Mouse (Mus musculus): Measurements from ENCODE around the gene Syne3. TPM values are rescaled to one million over a fixed set of nuclear protein-coding genes. Genes with fewer than 3 reads are reported as not detected.
A peak's percentile ranks its signal among the peaks of the same experiment; 100 is the strongest.

Syne3 gene
- total and polyA plus RNA-seq, 3 experiments, result 4.9 to 10.7 TPM; not detected in 1

DNA sequence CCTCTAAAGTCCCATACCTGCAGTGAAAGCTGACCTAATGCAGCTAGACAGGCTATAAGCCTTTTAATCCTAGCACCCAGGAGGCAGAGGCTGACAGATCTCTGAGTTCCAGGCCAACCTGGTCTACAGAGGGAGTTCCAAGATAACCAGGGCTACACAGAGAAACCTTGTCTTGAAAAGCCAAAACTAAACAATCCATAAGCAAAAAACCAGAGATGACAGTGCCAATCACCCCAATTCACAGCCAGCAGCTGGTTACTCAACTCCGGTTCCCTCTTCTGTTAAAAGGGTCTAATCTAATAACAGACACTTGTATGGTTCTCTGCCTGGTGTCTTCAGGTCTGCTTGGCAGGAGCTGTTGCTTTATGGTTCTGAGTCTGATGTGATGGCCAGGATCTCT, 2.0 kb upstream of the Syne3 start (continued):
- no peak for TF ChIP-seq MYB (IDR thresholded peaks at IDR 0.05; ENCODE audit: low read depth, low read length)
- no peak for TF ChIP-seq UBTF (IDR thresholded peaks at IDR 0.05; ENCODE audit: borderline replicate concordance, insufficient read depth, low read depth, low read length)
- TF ChIP-seq BHLHE40 (IDR thresholded peaks at IDR 0.05; ENCODE audit: borderline replicate concordance, low read depth, low read length), result no peak
- peak; percentile 56; the same call in 1 of the 2 replicates for TF ChIP-seq ETS1 (IDR thresholded peaks at IDR 0.05; ENCODE audit: low read depth, low read length)
- no peak for TF ChIP-seq USF1 (IDR thresholded peaks at IDR 0.05; ENCODE audit: low read depth, low read length)
- no peak for TF ChIP-seq POLR2AphosphoS2 (IDR thresholded peaks at IDR 0.05; ENCODE audit: low read length)
- no peak for TF ChIP-seq USF2 (IDR thresholded peaks at IDR 0.05; ENCODE audit: borderline replicate concordance in 1 of 2, insufficient read depth in 1 of 2, low read depth in 1 of 2, low read length in 2 of 2)
- no peak for TF ChIP-seq CHD2 (IDR thresholded peaks at IDR 0.05; ENCODE audit: low read length)
- TF ChIP-seq SIN3A (IDR thresholded peaks at IDR 0.05; ENCODE audit: low read length), result peak; percentile 53
- TF ChIP-seq CTCF (IDR thresholded peaks at IDR 0.05 in 2 of 3, conservative IDR thresholded peaks at IDR 0.05 in 1 of 3; ENCODE audit: control insufficient read depth in 1 of 3, insufficient read depth in 1 of 3, low read depth in 2 of 3, low read length in 3 of 3, poor library complexity in 1 of 3, severe bottlenecking in 1 of 3), result no peak
- no peak for TF ChIP-seq HCFC1 (IDR thresholded peaks at IDR 0.05; ENCODE audit: low read depth, low read length)
- no peak for TF ChIP-seq ZNF384 (IDR thresholded peaks at IDR 0.05; ENCODE audit: low read depth, low read length)
- no peak for TF ChIP-seq RCOR1 (IDR thresholded peaks at IDR 0.05; ENCODE audit: low read depth, low read length)
- no peak for TF ChIP-seq MAZ (IDR thresholded peaks at IDR 0.05; ENCODE audit: low read depth, low read length)
- no peak for TF ChIP-seq JUND (IDR thresholded peaks at IDR 0.05; ENCODE audit: low read depth, low read length)

DNA sequence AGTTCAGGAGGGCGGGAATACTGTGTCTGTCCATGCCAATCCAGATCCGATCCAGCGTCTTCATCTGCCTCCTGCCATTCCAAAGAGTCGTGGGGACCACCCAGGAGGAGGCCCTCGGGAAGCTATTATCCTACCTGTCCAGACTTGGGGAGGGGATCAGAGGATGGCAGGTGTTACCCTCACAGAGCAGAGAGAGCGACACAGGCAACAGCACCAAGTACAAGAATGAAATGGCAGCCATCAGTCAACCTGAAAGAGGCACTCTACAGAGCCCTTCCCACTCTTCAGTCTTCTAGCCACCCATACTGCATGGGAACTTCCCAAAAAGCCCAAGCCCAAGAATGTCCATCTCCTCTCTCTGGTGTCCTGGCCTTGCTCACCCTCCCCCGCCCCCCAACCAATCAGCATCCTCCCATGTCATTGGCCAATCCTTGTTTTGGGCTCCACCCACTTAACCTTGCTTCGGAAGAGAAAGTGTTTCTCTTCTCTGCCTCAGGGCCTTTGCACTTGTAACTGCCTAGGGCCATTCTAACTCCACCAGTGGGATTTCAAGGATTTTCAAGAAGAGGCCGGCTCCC, 693 bp upstream of the Syne3 start:
- Histone ChIP-seq H3K36me3 (ENCODE audit: control insufficient read depth in 1 of 2, insufficient read depth in 2 of 2, low read length in 2 of 2) (peaks cover 0 to 34% of the 10 kb centered on the region in 2 experiments; a peak in 2 of 4 replicates), H3K9ac (ENCODE audit: control insufficient read depth, low read depth, low read length, poor library complexity, severe bottlenecking) (peak overlapping the region; percentile 43), H3K9me3 (replicated peaks; ENCODE audit: insufficient read depth, low read length) (no peaks in the 10 kb centered on the region), H3K4me1 (ENCODE audit: control insufficient read depth in 1 of 2, insufficient read depth in 2 of 2, low read length in 2 of 2) (peaks cover 16 to 53% of the 10 kb centered on the region in 2 experiments), H3K27ac (ENCODE audit: control insufficient read depth, low read depth, low read length) (peak overlapping the region; percentile 56), H3K27me3 (ENCODE audit: control insufficient read depth in 1 of 2, insufficient read depth in 2 of 2, low read length in 2 of 2) (no peaks in the 10 kb centered on the region), H3K4me3 (ENCODE audit: control insufficient read depth in 1 of 2, insufficient read depth in 1 of 2, low read depth in 2 of 2, low read length in 2 of 2) (peak overlapping the region; percentile 50 to 77), H3K79me2 (ENCODE audit: control insufficient read depth, insufficient read depth, low read length, poor library complexity) (peaks cover 19% of the 10 kb centered on the region)
- peak; percentile 71 for DNase-seq (ENCODE audit: low read depth, low spot score)
- TF ChIP-seq ZMIZ1 (IDR thresholded peaks at IDR 0.05; ENCODE audit: low read depth, low read length) (0 out of 2 replicates have a peak, but pooled peaks have one; percentile 6), GATA1 (IDR thresholded peaks at IDR 0.05; ENCODE audit: low read depth, low read length) (no peak), USF1 (IDR thresholded peaks at IDR 0.05; ENCODE audit: low read depth, low read length) (no peak), ZNF384 (IDR thresholded peaks at IDR 0.05; ENCODE audit: low read depth, low read length) (no peak), USF2 (IDR thresholded peaks at IDR 0.05; ENCODE audit: borderline replicate concordance in 1 of 2, insufficient read depth in 1 of 2, low read depth in 1 of 2, low read length in 2 of 2) (no peak), SIN3A (IDR thresholded peaks at IDR 0.05; ENCODE audit: low read length) (no peak), MYC (IDR thresholded peaks at IDR 0.05; ENCODE audit: low read depth, low read length) (no peak), RCOR1 (IDR thresholded peaks at IDR 0.05; ENCODE audit: low read depth, low read length) (no peak), GABPA (IDR thresholded peaks at IDR 0.05; ENCODE audit: low read depth, low read length) (no peak), UBTF (IDR thresholded peaks at IDR 0.05; ENCODE audit: borderline replicate concordance, insufficient read depth, low read depth, low read length) (no peak), CHD1 (IDR thresholded peaks at IDR 0.05; ENCODE audit: low read depth, low read length) (no peak), MYB (IDR thresholded peaks at IDR 0.05; ENCODE audit: low read depth, low read length) (no peak), E2F4 (IDR thresholded peaks at IDR 0.05; ENCODE audit: borderline replicate concordance, low read depth, low read length) (no peak), SMC3 (IDR thresholded peaks at IDR 0.05; ENCODE audit: low read depth, low read length) (no peak), MAZ (IDR thresholded peaks at IDR 0.05; ENCODE audit: low read depth, low read length) (peak; percentile 65), MAFK (IDR thresholded peaks at IDR 0.05; ENCODE audit: borderline replicate concordance, low read depth, low read length) (no peak), RAD21 (IDR thresholded peaks at IDR 0.05; ENCODE audit: low read depth, low read length) (no peak), HCFC1 (IDR thresholded peaks at IDR 0.05; ENCODE audit: low read depth, low read length) (peak; percentile 14), ZKSCAN1 (IDR thresholded peaks at IDR 0.05; ENCODE audit: low read depth, low read length) (no peak), POLR2A (IDR thresholded peaks at IDR 0.05; ENCODE audit: control insufficient read depth in 1 of 2, insufficient read depth in 1 of 2, low read depth in 1 of 2, low read length in 2 of 2, poor library complexity in 1 of 2) (no peak), ZC3H11A (IDR thresholded peaks at IDR 0.05; ENCODE audit: low read depth, low read length) (no peak), TCF12 (IDR thresholded peaks at IDR 0.05; ENCODE audit: low read depth, low read length) (no peak), POLR2AphosphoS5 (IDR thresholded peaks at IDR 0.05; ENCODE audit: borderline replicate concordance, low read depth, low read length) (no peak)
